Mouse (Mus musculus) heart, adult 18-20 months (tissue): Measurements from ENCODE around the gene Nme7. TPM values are rescaled to one million over a fixed set of nuclear protein-coding genes. Genes with fewer than 3 reads are reported as not detected.
A peak's percentile ranks its signal among the peaks of the same experiment; 100 is the strongest.

ENCODE experiments used
- DNase-seq, 2 experiments: peaks; one replicate each; pipeline ENCODE4 v3.0.0; 2021 to 2022; ENCODE audit warnings: mixed read lengths in 1 of 2
- total RNA-seq, 2 experiments: library from RNA; stranded (reverse); gene quantifications; 2 replicates each; pipeline ENCODE4 v1.2.3; 2021

The Nme7 gene
- total RNA-seq, 2 experiments from 2014 or later = 3.1 to 3.8 TPM

DNA sequence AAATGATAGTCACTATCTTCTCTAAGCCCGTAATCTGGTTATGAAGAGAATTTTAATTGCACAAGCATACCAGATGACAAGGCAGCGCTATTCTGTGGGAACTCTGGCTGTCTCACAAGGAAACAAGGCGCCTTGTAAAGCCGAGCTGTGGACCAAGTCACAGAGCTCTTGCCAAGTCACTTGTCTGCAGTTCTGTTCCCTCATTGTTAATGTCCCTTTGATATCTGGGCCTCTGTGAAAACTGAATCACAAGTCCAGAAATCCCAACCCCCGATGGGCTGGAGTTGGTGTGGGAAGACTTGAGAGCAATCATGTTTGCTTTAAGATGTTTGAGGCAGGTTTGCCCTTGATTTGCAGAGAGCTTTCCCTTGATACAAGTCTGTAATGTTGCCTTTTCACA, 16.8 kb downstream of the Nme7 start:
- DNase-seq = peak in 1 of 2 experiments; percentile 41

GRCm38 (mm10) chr1:164321408-164321807, 17.5 kb downstream of the Nme7 start:
- DNase-seq = no peak

GRCm38 (mm10) chr1:164322987-164323650, 19.2 kb downstream of the Nme7 start:
- DNase-seq = no peak

DNA sequence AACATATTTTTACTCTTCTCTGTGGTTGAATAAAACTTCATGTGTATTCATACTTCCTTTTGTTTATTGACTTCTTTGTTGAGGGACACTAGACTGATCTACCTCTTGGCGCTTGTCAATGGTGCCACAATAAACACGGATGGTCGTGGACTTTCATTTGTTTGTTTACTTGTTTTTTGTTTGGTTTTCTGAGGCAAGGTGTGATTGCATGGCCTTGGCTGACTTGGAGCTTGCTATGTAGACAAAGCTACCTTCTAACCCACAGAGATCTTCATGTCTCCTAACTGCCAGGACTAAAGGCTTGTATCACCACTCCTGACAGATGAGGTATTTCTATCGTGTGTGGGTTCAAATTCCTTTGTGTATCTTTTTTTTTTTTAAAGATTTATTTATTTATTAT, 20.3 kb downstream of the Nme7 start:
- DNase-seq = no peak

GRCm38 (mm10) chr1:164324878-164325277, 21.0 kb downstream of the Nme7 start:
- DNase-seq = no peak

DNA sequence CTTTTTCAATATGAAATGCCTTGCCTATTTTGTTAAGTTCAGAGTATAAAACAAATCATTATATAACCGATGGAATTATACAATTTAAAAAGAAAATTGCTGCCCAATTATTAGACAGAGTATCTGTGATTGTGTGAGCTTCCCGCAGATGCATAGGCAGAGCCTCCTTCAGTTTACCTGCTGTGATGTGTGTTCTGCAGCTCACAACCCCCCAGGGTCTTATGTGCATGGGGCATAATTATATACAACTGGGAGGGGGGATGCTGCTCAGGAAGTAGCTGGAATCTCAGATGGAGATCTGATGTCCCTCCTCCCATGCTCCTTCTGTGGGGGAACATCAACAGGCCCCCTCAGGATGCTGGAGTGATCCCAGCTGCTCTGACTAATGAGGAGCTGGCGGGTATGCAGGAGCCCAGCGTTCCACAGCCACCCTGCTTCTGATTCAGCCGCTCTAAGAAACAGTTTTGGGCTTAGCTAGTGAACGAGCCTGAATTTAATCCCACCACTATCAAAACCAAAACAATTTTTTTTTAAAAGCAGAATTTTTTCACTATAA, 22.8 kb downstream of the Nme7 start:
- no peak for DNase-seq

GRCm38 (mm10) chr1:164327764-164328163, 23.8 kb downstream of the Nme7 start:
- no peak for DNase-seq

DNA sequence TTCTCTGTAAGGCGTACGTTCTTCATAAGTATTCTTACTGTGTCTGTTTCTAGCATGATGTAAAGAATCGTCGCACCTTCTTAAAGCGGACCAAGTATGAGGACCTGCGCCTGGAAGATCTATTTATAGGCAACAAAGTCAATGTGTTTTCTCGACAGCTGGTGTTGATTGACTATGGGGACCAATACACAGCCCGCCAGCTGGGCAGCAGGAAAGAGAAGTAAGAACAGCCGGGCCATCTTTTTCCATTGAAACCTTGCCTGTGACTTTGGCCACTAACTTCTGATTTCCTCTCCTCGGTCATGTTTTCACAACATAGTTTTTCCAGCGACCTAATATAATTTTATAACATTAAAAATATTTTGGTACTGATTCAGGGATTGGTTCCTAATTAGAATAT, 28.6 kb downstream of the Nme7 start:
- no peak for DNase-seq

GRCm38 (mm10) chr1:164335435-164335834, 31.5 kb downstream of the Nme7 start:
- DNase-seq = no peak

GRCm38 (mm10) chr1:164335846-164336245, 31.9 kb downstream of the Nme7 start:
- peak in 1 of 2 experiments; percentile 15 for DNase-seq

DNA sequence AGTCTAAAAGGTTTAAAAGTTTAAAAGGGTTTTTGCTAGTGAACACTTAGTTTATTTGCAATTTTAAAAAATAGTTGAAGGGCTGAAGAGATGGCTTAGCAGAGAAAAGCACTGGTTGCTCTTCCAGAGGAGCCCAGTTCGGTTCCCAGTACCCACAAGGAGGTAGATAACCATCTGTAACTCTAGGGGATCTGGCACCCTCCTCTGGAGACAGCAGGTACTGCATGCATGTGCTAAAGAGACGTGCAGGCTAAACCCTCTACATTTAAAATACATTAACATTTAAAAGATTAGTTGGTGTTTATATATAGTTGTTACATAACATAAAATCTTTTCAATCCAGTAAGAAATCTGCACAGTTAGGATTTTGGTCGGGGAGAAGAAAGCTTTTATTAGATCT, 38.2 kb downstream of the Nme7 start:
- peak in 1 of 2 experiments; percentile 27 for DNase-seq

DNA sequence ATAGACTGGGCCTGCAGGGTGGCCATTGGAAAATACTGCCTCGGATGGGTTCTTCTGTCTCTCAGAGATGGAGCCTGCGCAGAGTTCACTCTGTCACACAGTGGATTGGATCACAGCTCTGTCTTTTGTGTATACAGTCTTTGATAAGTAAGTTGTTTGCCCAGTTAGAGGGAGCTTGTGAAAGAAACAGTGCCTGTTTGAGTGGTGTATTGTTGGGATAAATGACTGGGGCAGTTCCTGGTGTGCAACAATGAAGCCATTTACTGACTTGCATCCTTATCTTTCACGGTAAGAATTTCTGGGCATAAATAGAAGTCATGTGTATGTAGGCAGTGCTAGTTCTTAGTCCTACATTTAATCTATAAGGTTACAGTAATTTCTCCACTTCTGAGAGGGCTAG, 49.5 kb downstream of the Nme7 start:
- DNase-seq = no peak

DNA sequence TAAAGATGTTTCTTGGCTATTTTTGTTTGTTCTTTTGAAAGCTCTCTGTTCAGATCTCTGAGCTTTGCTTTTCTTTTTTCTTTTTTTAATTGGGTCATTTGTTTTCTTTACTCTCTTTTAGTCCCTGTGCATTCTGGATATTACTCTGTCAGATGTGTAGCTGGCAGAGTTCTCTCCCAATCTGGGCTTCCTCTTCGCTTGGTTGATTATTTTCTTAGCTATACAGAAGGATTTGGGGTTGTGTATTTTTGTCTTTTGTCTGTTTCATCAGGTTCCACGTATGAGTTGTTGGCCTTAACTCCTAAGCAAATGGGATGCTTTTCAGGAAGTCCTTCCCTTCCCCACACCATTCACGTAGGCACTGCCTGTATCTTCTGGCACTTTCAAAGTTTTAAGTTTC, 54.1 kb downstream of the Nme7 start:
- DNase-seq = no peak

DNA sequence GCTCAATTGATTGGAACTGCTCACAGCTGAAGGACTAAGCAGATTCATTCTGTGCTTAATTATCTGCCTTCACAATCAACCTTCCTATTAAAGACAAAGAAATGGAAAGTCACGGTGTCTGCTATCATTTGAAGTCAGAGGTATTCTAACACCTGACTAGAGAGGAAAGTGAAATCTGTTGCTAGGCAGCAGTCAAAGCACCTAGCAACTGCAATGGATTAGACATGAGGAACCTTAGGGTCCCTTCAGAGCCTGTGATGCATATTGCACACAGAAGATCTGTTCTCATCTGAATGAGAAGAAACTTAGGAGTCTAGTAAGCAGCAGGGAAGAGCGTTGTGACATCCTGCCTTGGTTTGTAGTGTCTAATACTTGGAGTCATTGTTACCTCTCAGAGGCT, 58.1 kb downstream of the Nme7 start:
- DNase-seq = no peak

DNA sequence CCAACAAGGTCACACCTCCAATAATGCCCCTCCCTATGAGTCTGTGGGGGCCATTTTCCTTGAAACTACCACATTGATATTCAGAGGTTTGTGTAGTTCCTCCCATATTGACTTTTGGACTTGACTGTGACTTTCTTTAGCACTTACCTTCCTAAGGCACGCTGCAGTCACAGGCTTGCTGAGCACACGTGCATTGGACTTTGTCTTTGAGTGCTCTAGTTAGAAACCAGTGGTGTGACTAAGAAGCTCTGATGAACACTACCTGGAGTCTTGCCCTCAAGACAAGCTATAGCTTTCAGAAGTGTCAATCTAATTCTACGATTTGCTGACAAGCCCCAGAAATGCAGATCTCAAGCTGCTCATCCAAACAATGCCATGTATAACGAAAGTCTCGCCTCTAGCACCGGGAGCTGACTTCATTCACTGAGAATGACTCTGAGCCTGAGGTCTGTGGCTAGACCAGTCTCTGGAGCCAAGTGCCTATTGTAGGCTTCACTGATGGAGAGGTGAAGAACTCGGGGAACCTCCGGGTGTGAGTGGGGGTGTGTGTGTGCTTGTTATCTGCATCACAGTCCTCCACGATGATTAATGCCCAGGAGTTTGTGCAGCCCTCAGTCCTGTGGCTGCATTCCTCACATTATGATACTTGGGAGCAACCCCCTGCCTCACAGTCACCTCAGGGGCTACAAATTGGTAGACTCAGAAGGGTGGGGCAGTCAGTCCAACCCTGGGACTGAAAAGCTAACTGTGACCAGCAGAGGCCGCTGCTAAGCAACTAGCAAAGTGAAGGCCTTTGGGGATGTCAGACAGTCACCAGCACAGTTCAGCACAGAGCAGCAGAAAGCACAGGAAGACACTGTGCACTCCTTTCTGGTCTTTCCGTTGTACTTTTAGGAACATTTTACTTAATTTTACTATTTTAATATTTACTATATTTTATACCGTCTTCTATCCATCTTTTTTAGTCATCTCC, 62.5 kb downstream of the Nme7 start:
- peak; percentile 72 to 86 for DNase-seq

DNA sequence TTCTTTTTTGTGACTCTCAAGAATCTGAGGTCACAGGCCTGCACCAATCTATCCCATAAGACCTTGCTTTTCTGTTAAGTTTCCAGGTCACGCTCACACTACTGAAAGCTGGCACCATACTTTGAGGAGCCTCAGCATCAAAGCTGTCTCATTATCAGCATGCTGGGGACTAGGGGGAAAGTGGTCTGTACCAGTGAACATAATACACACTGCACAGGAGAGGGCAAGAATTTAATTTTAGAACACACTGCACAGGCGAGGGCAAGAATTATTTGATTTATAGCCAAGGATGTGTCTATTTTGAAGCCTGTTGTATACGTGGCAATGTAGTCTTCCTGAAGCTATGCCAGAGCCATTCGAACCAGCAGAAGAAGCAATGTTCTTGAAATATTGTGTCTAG, 64.2 kb downstream of the Nme7 start:
- DNase-seq = no peak

- DNase-seq = no peak
These were observed 65.9 kb downstream of the Nme7 start for GRCm38 (mm10) chr1:164369781-164370180.

GRCm38 (mm10) chr1:164373029-164373428, 69.1 kb downstream of the Nme7 start:
- DNase-seq = no peak

- DNase-seq = no peak
These were observed 70.1 kb downstream of the Nme7 start for GRCm38 (mm10) chr1:164374020-164374419.

DNA sequence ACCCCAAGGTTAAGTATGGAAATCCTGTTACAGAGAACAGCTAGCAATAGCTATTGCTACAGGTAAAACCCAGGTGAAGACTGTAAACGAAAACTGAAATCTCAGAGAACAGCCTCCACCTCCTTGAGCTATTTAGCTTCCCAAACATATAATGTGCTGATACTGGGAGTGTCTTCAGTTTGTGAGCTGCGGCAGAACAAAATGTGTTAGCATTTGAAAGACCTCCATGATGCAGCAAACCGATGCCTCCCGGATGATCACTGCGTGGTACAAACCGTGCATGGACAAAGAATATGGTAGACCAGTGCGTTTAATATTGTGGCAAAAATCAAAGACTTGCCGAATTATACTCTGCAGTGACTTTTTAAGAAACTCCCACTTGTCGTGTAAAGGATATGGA, 71.7 kb downstream of the Nme7 start:
- no peak for DNase-seq

DNA sequence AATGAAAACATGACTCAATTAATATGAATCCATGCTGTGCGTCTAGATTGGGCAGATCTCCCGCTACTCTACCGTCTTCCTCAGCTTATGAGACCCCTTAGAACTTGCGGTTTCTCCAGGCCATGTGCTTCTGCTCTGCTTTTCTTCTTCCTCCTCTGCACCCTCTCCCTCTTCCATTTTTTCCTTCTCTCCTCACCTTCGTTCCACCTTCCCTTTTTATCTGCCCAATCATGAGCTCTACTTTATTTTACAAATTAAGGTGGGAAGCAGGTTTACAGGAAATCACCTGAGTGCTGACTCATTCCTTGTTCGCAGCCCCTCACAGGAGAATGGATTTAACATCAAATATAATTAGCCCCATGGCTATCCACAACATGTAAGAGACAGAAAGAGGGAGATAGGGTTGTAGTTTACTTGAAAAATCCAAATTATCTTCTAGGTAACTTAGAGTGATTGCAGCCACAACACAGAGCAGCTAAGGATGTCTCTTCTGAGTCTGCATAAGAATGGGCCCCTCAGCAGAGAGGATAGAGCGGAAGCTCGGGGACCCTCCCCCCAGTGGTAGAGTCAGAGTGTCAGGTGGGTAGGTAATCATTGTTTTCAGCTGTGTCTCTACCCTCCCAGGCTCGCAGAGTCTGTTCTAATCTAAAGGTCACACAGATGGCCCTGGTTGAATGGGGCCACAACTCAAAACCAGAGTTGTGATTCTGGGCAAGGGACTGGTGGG, 73.0 kb downstream of the Nme7 start:
- DNase-seq = no peak

DNA sequence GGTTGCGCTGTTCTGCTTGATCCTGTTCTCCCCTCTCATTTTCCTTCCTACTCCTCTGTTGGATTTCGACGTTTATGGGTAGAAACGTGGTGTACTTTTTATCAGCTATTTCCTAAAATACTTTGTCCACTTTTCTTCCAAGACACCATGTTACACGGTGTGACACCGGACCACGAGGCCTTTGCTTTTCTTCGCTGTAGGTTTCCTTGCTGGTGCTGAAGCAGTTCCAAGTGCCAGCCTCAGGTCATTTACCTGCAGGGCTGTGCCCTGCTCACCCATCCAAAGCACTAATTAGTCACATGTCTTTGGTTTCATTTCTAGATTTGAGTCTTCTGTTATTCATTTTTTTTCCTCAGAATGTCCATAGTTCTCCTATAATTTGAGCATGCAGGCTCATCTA, 79.7 kb downstream of the Nme7 start:
- DNase-seq = no peak

DNA sequence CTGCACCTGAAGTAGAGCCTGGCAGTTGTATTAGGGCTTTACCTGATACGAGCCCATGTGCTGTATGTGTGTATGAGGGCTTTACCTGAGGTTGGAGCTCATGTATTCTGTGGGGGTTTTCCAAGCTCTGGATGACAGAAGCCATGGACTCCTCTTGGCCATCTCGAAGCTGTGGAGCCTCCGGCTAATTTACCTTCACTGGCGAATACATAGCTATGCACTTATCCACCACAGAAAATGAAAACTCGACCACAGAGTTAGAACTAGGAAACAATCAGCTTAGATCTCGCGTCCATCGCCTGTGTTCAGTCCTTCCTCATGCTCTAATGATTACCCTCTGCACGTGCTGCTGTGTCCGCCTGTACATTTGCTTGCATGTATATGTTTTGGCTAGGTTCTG, 80.4 kb downstream of the Nme7 start:
- DNase-seq = no peak
